Mouse (Mus musculus) CD4-positive, CD25-positive, alpha-beta regulatory T cell, adult 2 months (primary cell): ENCODE measurements around the gene Anp32a.

Source experiments
- DNase-seq: peaks from one replicate; pipeline ENCODE4 v3.0.0-alpha.2; 2012; ENCODE audit warnings: low read depth, low spot score

Gene Anp32a

DNA sequence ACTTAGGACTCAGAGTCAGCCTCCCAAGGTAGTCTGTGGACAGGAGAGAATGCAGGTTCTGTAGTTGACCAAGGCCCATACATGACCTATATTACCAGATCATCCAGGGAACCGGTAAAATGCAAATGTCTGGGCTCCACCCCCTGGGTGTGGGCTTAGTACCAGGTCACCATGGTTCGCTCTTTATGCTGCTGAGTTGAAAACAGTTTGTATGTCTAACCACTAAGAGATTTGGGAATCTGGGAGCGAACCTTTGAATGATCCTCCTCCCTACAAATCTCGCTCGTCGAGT lies 5.2 kb downstream of the Anp32a start:
- DNase-seq: peak; percentile 39

DNA sequence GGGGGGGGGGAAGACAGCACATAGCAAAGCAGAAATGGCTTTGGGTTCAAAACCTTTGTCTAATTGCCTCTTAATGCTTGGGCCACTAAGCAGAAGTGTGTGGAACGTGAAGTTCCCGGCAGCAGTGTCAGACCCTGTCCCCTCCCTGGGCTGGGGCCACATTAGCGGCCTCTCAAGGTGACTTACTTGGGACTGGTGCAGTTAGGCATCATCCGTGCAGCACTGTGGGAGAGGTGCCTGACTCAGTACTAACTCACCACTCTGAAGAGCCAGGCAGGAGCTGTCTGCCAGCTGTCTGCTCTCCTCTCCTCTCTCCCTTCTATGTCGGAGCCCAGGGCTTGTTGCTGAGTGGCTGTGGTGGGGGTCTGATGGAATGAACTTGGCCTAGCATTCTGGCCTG lies 6.1 kb downstream of the Anp32a start:
- no peak for DNase-seq

- DNase-seq: peak; percentile 63
Measured at GRCm38 (mm10) chr9:62348050-62348449, 7.0 kb downstream of the Anp32a start.

GRCm38 (mm10) chr9:62348467-62348985 lies 7.4 kb downstream of the Anp32a start:
- no peak for DNase-seq

DNA sequence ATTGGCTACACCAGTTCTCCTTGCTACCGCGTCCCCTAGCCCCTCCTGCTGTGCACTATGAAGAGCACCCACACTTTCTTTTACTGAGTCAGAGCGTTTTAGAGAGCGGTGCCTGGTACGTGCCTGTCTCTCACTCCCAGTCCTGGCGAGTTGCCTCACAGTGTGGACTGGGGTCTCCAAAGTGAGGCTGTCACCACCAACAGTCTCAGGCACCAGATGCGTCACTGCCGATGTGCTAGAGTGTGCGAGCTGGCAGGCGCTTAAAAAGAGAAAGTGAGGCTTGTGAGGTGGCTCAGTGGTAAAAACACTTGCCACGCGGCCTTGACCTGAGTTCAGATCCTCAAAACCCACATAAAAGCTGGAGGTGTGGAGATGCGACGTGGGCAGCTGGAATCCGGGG lies 8.2 kb downstream of the Anp32a start:
- DNase-seq: peak; percentile 66

- no peak for DNase-seq
Measured at GRCm38 (mm10) chr9:62350721-62351120, 9.6 kb downstream of the Anp32a start.

DNA sequence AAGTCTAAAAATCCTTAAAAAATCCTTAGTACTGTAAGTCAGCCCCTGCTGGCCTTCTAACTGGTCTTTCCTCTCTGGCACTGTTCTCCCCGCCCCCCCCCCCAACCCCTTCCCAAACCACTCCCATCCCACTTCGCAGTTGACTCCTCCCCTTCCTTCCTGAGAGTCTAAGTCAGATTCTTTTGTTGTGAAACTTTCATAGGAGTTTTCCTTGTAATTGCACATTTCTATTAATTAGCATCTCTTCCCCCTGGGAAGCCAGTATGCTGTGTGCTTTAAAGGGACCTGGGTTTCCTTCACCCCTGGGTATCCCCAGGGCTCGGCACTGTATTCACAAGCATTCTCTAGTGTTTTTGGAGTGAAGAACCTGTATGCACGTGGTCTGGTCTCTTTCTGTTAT lies 10.1 kb downstream of the Anp32a start:
- no peak for DNase-seq

- DNase-seq: peak; percentile 83
Measured at GRCm38 (mm10) chr9:62353784-62354183, 12.7 kb downstream of the Anp32a start.

DNA sequence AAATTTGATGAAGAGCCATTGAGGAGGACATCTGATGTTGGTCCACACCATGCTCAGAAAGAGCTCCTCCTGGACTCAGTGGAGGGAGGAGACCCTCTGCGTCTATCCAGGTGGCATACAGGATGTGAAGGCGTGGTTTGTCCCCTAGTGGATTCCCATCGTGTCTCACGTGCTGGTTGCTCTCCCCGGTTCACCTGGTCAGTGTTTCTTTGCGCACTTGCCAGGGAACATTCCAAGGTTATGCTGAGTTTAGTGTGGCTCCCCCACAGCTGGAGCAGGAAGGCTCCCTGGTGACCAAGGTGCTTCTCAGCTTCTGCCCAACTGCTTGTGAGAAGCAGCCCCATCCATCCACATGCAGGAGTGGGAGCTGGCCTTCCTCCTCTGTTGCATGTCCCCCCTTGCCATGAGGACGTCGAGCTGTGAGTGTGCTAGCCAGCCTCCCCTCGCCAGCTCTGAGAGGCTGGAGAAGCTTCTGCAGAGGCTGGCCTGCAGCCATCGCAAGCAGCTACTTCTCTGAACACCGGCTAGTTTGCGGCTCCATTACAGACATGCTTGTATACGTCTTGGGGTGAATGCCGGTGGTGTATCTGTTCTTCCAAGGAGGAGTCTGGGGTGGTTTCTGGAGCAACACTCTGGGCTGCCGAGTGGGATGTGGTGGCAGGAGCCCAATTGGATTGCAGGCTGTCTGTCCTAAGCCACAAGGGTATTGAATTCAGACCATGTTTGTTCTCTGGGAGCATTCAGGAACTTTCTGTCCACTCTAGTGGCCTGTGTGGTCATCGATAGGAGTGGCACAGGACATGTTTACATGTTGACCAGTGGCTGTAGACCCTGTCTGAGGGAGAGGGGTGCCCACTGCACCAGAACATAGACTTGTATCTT lies 14.0 kb downstream of the Anp32a start:
- DNase-seq: no peak

GRCm38 (mm10) chr9:62355763-62356162 lies 14.7 kb downstream of the Anp32a start:
- DNase-seq: no peak

GRCm38 (mm10) chr9:62357593-62357992 lies 16.5 kb downstream of the Anp32a start:
- no peak for DNase-seq

- DNase-seq: no peak
Measured at GRCm38 (mm10) chr9:62358851-62359250, 17.8 kb downstream of the Anp32a start.

DNA sequence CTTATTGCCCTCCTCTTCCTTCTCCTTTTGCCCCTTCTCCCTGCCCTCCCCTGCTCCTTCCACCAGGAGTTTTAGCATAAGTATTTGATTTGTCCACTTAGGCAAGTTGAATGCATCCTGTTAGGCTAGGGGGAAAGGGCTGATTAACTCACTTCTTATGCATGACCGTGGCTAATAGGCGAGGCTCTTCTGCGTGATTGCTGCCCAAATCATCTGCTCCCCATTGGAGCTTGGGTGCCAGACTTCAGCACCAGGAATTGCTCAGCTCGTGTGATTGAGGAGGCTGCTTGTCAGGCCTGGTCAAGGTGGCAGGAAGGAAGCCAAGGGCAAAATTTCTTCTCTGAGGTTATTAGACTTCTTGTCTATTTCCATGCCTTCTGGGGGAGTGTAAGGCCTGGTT lies 19.8 kb downstream of the Anp32a start:
- DNase-seq: no peak

DNA sequence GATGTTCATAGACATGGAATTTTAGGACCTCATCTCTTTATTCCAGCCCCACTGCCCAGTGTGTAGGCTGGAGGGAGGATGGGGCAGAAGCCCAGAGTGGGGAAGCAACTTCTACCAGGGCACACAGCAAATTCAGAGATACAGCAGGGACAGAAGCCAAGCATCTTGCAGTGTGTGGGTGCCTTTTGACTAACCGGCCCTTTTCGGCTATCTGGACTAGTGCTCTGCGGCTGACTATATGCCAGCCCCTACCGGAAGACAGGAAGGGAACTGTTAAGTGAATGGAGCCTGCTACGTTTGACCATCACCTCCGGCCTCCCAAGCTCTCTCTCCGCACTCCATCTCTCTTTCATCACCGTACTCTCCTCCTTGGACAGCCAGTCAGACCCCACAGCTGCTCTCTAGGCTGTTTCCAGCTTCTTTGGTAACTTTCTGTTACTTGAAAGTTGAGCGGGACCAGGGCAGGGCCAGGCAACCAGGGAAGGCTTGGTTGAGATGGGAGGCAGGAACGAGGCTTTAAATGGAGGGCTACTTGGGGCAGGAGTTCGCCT lies 21.8 kb downstream of the Anp32a start:
- DNase-seq: no peak

DNA sequence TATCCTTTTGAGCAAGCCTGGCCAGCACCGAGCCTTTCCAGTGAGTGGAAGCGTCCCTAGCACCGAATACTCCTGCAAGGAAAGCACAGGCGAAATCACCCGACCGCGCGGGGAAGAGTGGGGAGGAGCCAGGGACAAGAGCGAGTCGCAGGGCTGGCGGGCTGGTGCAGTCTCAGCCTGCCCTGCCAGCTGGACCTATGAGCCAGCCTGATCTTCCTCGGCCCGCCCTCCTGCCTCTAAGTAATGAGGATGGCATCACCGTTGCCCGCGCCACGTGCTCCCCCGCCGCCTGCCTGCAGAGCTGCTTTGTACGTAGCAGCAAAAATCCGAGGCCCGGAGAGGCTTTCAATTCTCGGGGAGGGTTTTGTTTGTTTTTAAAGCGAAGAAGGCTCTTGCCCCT lies 22.5 kb downstream of the Anp32a start:
- peak; percentile 87 for DNase-seq

- DNase-seq: no peak
Measured at GRCm38 (mm10) chr9:62364216-62364615, 23.1 kb downstream of the Anp32a start.

DNA sequence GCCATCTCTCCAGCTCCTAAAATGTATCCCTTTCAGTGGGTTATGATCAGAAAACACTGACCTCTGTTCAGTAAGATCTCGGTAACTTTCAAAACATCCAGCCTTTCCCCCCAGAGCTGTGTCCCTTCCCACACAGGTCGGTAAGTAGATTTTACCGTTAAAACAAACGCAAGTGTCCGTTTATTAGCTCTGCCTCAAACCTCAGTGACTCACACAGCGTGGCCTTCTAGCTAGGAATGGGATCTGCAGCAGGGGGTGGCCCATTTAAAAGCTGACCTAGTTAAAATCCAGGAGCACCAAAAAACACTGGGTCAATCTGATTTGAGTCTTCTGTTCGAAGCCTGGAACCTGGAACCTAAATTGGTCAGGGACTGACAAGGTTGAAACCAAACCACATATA lies 23.7 kb downstream of the Anp32a start:
- no peak for DNase-seq

DNA sequence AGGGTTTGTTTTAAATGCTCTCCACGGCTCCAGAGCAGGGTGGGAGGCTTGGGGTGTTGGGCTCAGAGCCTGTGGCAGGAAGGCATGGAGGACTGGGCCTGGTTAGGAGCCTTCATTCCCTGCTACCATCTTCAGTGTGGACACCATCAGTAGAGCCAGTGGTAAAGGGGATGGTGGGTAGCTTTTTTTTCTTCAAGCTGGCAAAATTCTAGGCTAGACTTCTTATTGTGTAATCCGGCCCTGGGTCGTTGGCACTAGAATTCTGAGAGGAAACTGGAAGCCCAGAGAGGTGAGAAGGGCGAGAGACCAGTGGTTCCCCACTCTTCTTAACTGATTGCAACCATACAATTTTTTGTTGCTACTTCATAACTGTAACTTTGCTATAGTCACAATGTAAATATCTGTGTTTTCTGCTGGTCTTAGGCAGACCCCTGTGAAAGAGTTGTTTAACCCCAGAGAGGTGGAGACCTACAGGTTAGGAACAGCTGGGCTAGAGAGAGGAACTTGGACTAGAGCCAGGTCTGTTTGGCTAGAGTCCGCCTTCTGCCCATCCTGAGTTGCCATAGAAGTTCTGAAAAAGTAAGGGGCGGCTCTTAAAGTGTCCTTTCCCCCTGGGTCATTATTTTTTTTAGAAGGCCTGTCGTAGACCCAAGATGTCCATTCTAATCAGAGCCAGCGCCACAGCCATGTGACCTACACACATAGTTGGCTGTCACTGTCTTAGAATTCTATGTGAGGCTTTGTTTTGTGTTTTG lies 24.4 kb downstream of the Anp32a start:
- DNase-seq: no peak

GRCm38 (mm10) chr9:62366478-62367458 lies 25.7 kb downstream of the Anp32a start:
- DNase-seq: peak; percentile 64

GRCm38 (mm10) chr9:62367510-62368071 lies 26.5 kb downstream of the Anp32a start:
- DNase-seq: peak; percentile 35
